27 mouse cellular contexts compared by ENCODE assay signal in the genomic region with DNA sequence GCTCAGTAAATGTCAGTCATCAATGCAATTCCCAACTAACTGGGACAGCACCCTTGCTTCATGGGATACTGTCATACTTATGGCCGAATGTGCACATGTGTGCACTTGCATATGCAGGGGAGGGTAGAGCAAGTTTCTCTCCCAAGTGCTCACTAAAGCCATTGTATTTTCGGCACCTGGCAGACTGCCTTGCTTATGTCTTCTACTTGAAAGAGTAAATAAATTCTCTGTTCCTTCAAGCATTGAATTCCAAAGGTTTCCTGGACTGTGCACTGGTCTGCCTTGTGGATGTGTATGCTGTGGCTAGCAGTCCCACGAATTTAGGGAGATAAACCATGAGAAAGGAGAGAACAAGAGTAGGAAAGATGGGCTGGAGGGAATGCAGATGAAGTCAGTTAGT. TPM values are rescaled to one million over a fixed set of nuclear protein-coding genes. Genes with fewer than 3 reads are reported as not detected.
DNase-seq lines count a peak whose midpoint lies in the region; ATAC-seq and TF ChIP-seq lines count a peak whose summit lies in the region.
"Had no signal": no experiment of that assay in that cellular context is flagged by ENCODE, and none has a peak within 500 bp of the region (broad histone marks: within the 10 kb centered on the region; RNA-seq: fewer than 3 reads in every experiment).

No protein-coding gene starts in this region.

- H3K27ac ChIP-seq in kidney, adult 2 months (ENCODE audit: insufficient read depth, low read depth, low read length), result no peak overlapping the region
- H3K27ac ChIP-seq in kidney, embryonic 14.5 days (ENCODE audit: low read depth, low read length), result no peak overlapping the region
- H3K27ac ChIP-seq in lung, postnatal 0 days (ENCODE audit: low read length), result no peak overlapping the region
- H3K27ac ChIP-seq in liver, embryonic 13.5 days, result peak overlapping the region; percentile 49
- H3K27ac ChIP-seq in midbrain, embryonic 10.5 days (replicated peaks), result no peak overlapping the region
- H3K27ac ChIP-seq: forebrain, embryonic 15.5 days; hindbrain, embryonic 13.5 days; limb, embryonic 10.5 days; limb, embryonic 15.5 days; midbrain, embryonic 15.5 days; neural tube, embryonic 15.5 days; stomach, embryonic 15.5 days had no signal

- 21% methylated on average over 3 of the region's 3 CpGs for whole genome bisulfite sequencing in kidney, adult 2 months
- WGBS in kidney, embryonic 14.5 days, result 58% methylated on average over 3 of the region's 3 CpGs
- WGBS in lung, postnatal 0 days, result 42% methylated on average over 3 of the region's 3 CpGs
- 62% methylated on average over 3 of the region's 3 CpGs for WGBS in liver, embryonic 13.5 days (ENCODE audit: insufficient replicate concordance)
- 79% methylated on average over 3 of the region's 3 CpGs for WGBS in midbrain, embryonic 10.5 days

- ATAC-seq in kidney, embryonic 14.5 days (ENCODE audit: low FRiP score, low TSS enrichment), result no peak
- no peak for ATAC-seq in lung, postnatal 0 days
- ATAC-seq in liver, embryonic 13.5 days (ENCODE audit: low read depth), result no peak
- ATAC-seq: forebrain, embryonic 15.5 days; intestine, embryonic 16.5 days; midbrain, embryonic 15.5 days had no signal

- H3K27me3 ChIP-seq in kidney, adult 2 months (replicated peaks; ENCODE audit: control insufficient read depth, insufficient read depth, low read length), result no peaks in the 10 kb centered on the region
- H3K27me3 ChIP-seq in kidney, embryonic 14.5 days (ENCODE audit: control insufficient read depth, insufficient read depth, low read length), result no peaks in the 10 kb centered on the region
- H3K27me3 ChIP-seq in lung, postnatal 0 days (replicated peaks; ENCODE audit: insufficient read depth, low read length), result no peaks in the 10 kb centered on the region
- H3K27me3 ChIP-seq in liver, embryonic 13.5 days, result 0 out of 2 replicates have a peak, but pooled peaks cover 21% of the 10 kb centered on the region
- H3K27me3 ChIP-seq in midbrain, embryonic 10.5 days (ENCODE audit: low read depth, poor library complexity, severe bottlenecking), result no peaks in the 10 kb centered on the region
- H3K27me3 ChIP-seq: forebrain, embryonic 15.5 days; hindbrain, embryonic 13.5 days; limb, embryonic 15.5 days; midbrain, embryonic 15.5 days; neural tube, embryonic 15.5 days; stomach, embryonic 15.5 days had no signal

- no peak overlapping the region for H3K4me2 ChIP-seq in kidney, embryonic 14.5 days (replicated peaks; ENCODE audit: low read depth, low read length)
- H3K4me2 ChIP-seq in lung, postnatal 0 days (replicated peaks; ENCODE audit: low read depth, low read length), result no peak overlapping the region
- H3K4me2 ChIP-seq in liver, embryonic 13.5 days, result no peak overlapping the region
- H3K4me2 ChIP-seq: forebrain, embryonic 15.5 days; heart, embryonic 11.5 days; hindbrain, embryonic 13.5 days; limb, embryonic 15.5 days; midbrain, embryonic 15.5 days; neural tube, embryonic 15.5 days; stomach, embryonic 15.5 days had no signal

- H3K4me3 ChIP-seq in kidney, adult 2 months (ENCODE audit: insufficient read depth, low read depth, low read length), result no peak overlapping the region
- no peak overlapping the region for H3K4me3 ChIP-seq in kidney, embryonic 14.5 days (ENCODE audit: low read length)
- H3K4me3 ChIP-seq in lung, postnatal 0 days (ENCODE audit: low read depth, low read length), result no peak overlapping the region
- H3K4me3 ChIP-seq in liver, embryonic 13.5 days (replicated peaks), result no peak overlapping the region
- H3K4me3 ChIP-seq in midbrain, embryonic 10.5 days, result no peak overlapping the region
- H3K4me3 ChIP-seq: forebrain, embryonic 15.5 days; hindbrain, embryonic 13.5 days; limb, embryonic 10.5 days; limb, embryonic 15.5 days; midbrain, embryonic 15.5 days; neural tube, embryonic 15.5 days; stomach, embryonic 15.5 days had no signal

- TF ChIP-seq EP300 in lung, postnatal 0 days (IDR thresholded peaks at IDR 0.05), result no peak

- no peak overlapping the region for H3K9ac ChIP-seq in kidney, embryonic 14.5 days (ENCODE audit: low read depth, low read length)
- H3K9ac ChIP-seq in lung, postnatal 0 days (replicated peaks; ENCODE audit: low read depth), result no peak overlapping the region
- no peak overlapping the region for H3K9ac ChIP-seq in liver, embryonic 13.5 days
- H3K9ac ChIP-seq: forebrain, embryonic 15.5 days; hindbrain, embryonic 13.5 days; limb, embryonic 15.5 days; midbrain, embryonic 15.5 days; neural tube, embryonic 15.5 days; stomach, embryonic 15.5 days had no signal

- no peak for TF ChIP-seq POLR2A in kidney, adult 2 months (IDR thresholded peaks at IDR 0.05; ENCODE audit: low read depth, low read length)

- H3K9me3 ChIP-seq in kidney, embryonic 14.5 days (ENCODE audit: control insufficient read depth, low read length), result peaks cover 3% of the 10 kb centered on the region; the same call in 1 of the 2 replicates
- no peaks in the 10 kb centered on the region for H3K9me3 ChIP-seq in lung, postnatal 0 days (ENCODE audit: low read length)
- no peaks in the 10 kb centered on the region for H3K9me3 ChIP-seq in liver, embryonic 13.5 days (replicated peaks)
- no peaks in the 10 kb centered on the region; the same call in 1 of the 2 replicates for H3K9me3 ChIP-seq in midbrain, embryonic 10.5 days (replicated peaks)
- H3K9me3 ChIP-seq: forebrain, embryonic 15.5 days; limb, embryonic 10.5 days; limb, embryonic 15.5 days; midbrain, embryonic 15.5 days; neural tube, embryonic 15.5 days; stomach, embryonic 15.5 days had no signal

- TF ChIP-seq CTCF in kidney, adult 2 months (conservative IDR thresholded peaks at IDR 0.05; ENCODE audit: insufficient read depth, insufficient read length, low read depth, low read length), result no peak
- no peak for TF ChIP-seq CTCF in lung, postnatal 0 days (IDR thresholded peaks at IDR 0.05)

- H3K4me1 ChIP-seq in kidney, adult 2 months (ENCODE audit: control insufficient read depth, insufficient read depth, low read length), result peaks cover 11% of the 10 kb centered on the region
- H3K4me1 ChIP-seq in kidney, embryonic 14.5 days (ENCODE audit: control insufficient read depth, insufficient read depth, low read length), result no peaks in the 10 kb centered on the region
- peaks cover 4% of the 10 kb centered on the region; the same call in 1 of the 2 replicates for H3K4me1 ChIP-seq in lung, postnatal 0 days (ENCODE audit: insufficient read depth, low read depth, low read length)
- H3K4me1 ChIP-seq in liver, embryonic 13.5 days (replicated peaks), result peaks cover 72% of the 10 kb centered on the region
- peaks cover 18% of the 10 kb centered on the region for H3K4me1 ChIP-seq in midbrain, embryonic 10.5 days
- H3K4me1 ChIP-seq: forebrain, embryonic 15.5 days; stomach, embryonic 15.5 days had no signal

- peak; percentile 66 for DNase-seq in kidney, adult 2 months
- peak; percentile 39 to 52 for DNase-seq in lung, adult 18-20 months
- no peak for DNase-seq in lung, postnatal 0 days (ENCODE audit: low spot score)
- no peak for DNase-seq in liver, embryonic 13.5 days
- DNase-seq in lung, postnatal 25 days (ENCODE audit: low spot score), result peak; percentile 56
- DNase-seq in urinary bladder, postnatal 25 days (ENCODE audit: low spot score), result no peak
- DNase-seq in midbrain, embryonic 10.5 days (ENCODE audit: low spot score), result no peak
- DNase-seq: adrenal gland, postnatal 10 days; cerebellum, adult 8-10 months; cerebellum, postnatal 36 days; gastrocnemius, postnatal 25 days; heart, adult 18-20 months; heart, postnatal 36 days; layer of hippocampus, adult 9-11 months; retina, postnatal 1 day; right cerebral cortex, postnatal 25 days had no signal

- no peaks in the 10 kb centered on the region for H3K36me3 ChIP-seq in kidney, adult 2 months (ENCODE audit: control insufficient read depth, insufficient read depth, low read length)
- no peaks in the 10 kb centered on the region for H3K36me3 ChIP-seq in kidney, embryonic 14.5 days (ENCODE audit: control insufficient read depth, insufficient read depth, low read length)
- H3K36me3 ChIP-seq in lung, postnatal 0 days (ENCODE audit: insufficient read depth, low read length), result no peaks in the 10 kb centered on the region
- 0 out of 2 replicates have a peak, but pooled peaks cover 3% of the 10 kb centered on the region for H3K36me3 ChIP-seq in liver, embryonic 13.5 days
- H3K36me3 ChIP-seq in midbrain, embryonic 10.5 days, result no peaks in the 10 kb centered on the region
- H3K36me3 ChIP-seq: forebrain, embryonic 15.5 days; G1E; hindbrain, embryonic 13.5 days; limb, embryonic 10.5 days; limb, embryonic 15.5 days; midbrain, embryonic 15.5 days; neural tube, embryonic 15.5 days; stomach, embryonic 15.5 days had no signal

RNA-seq across cellular contexts. Expression of gene Hipk2, which starts 52.5 kb away (rescaled TPM):
- 46.4 and 50.8 TPM in 2 replicates for polyA plus RNA-seq in kidney, adult 2 months (2012; rRNA removed)
- 31.0 and 33.6 TPM in 2 replicates for polyA plus RNA-seq in kidney, embryonic 14.5 days (2014; fragmentation: Nextera tagmentation; extraction: Ambion mirVana)
- polyA plus RNA-seq in lung, postnatal 0 days (2015; fragmentation: Nextera tagmentation; extraction: Ambion mirVana), result 18.4 and 23.0 TPM in 2 replicates
- 20.1 and 20.4 TPM in 2 replicates for polyA plus RNA-seq in liver, embryonic 13.5 days (2015; fragmentation: Nextera tagmentation; extraction: Ambion mirVana)
- 25.9 and 29.7 TPM in 2 replicates for polyA plus RNA-seq in midbrain, embryonic 10.5 days (2016; fragmentation: Nextera tagmentation; extraction: Ambion mirVana)

RNA-seq across cellular contexts. Expression of gene Tbxas1, which starts 53.3 kb away (rescaled TPM):
- polyA plus RNA-seq in kidney, adult 2 months (2012; rRNA removed), result 19.5 and 21.5 TPM in 2 replicates
- polyA plus RNA-seq in kidney, embryonic 14.5 days (2014; fragmentation: Nextera tagmentation; extraction: Ambion mirVana), result 2.4 and 3.3 TPM in 2 replicates
- polyA plus RNA-seq in lung, postnatal 0 days (2015; fragmentation: Nextera tagmentation; extraction: Ambion mirVana), result 5.3 and 5.5 TPM in 2 replicates
- 11.4 and 12.2 TPM in 2 replicates for polyA plus RNA-seq in liver, embryonic 13.5 days (2015; fragmentation: Nextera tagmentation; extraction: Ambion mirVana)
- polyA plus RNA-seq in midbrain, embryonic 10.5 days (2016; fragmentation: Nextera tagmentation; extraction: Ambion mirVana), result 1.1 and 1.8 TPM in 2 replicates

Comparison
In these comparisons a context has a peak if more than half of its experiments do, and no peak if none do; other contexts are left out.
1. DNase-seq: peak in kidney, adult 2 months (single experiment), lung, adult 18-20 months (2 of 2) and lung, postnatal 25 days (single experiment); none in lung, postnatal 0 days (single experiment), liver, embryonic 13.5 days (single experiment), urinary bladder, postnatal 25 days (single experiment) and midbrain, embryonic 10.5 days (single experiment).